Mouse (Mus musculus) layer of hippocampus, adult 11-12 months (tissue): Measurements from ENCODE around the gene Cdh23.

Experiments
- DNase-seq: peaks from one replicate; pipeline ENCODE4 v3.0.0; 2022; ENCODE audit warnings: low spot score

The Cdh23 gene

DNA sequence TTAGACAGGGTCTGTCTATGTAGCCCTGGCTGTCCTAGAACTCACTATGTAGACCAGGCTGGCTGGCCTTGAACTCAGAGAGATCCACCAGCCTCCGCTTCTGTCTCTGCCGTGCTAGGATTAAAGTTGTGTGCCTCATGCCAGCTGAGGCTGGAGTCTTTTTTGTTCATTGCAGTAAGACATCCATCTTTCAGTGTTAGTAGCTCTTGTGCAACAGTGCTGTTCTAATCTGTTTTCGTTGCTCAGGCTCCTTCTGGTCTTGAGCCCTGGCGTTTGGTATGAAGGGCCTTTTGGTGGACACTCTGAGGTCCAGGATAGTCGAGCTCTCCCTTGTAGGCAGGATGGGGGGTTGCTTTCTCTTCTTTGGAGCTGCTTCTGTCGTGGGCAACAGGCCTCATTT, 332.9 kb downstream of the Cdh23 start:
- no peak for DNase-seq

DNA sequence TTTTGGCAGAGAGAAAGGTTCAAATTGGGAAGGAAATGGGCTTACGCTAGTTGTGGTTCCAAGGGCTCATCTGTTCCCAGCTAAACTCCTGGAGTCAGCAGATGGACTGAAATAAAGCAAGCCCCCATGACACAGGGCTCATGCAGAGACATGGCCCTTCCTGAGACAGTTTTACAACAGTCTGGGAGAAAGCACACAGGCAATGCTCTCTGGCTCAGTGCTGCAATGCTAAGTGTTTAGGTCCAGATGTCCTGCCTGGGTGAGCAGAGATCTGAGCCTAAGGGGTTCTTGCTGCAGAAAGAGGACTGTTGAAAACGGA, 334.0 kb downstream of the Cdh23 start:
- DNase-seq = peak; percentile 57

DNA sequence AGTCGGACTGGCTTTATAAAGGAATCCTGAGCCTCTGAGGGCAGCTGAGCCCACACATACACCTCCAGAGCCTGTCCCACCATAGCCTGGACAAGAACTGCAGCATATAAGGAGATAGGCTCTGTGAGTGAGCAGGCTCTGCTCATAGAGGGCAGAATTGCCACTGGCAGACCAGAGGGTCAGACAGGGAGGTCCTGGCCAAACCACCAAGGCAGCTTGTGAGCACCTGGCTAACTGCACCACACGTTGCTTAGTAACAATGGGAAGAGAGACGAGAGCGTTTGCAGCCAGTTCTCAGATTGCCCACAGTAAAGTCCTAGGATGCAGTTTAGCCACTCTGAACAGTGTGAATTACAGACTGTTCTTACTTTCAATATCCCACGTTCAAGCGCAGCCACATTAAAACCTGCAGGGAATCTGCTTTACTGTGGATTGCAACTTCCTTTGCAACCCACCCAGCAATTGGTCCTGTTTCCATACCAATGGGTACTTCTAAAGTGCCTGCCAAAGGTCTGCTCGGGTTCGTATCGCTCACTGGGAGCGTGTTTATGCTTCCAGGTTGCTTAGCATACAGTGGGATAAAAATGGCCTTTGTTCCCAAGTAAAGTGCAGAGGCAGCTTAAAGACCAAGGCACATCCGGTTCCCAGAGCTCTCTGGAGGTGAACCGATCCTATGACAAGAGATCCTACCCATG, 334.5 kb downstream of the Cdh23 start:
- DNase-seq = no peak

DNA sequence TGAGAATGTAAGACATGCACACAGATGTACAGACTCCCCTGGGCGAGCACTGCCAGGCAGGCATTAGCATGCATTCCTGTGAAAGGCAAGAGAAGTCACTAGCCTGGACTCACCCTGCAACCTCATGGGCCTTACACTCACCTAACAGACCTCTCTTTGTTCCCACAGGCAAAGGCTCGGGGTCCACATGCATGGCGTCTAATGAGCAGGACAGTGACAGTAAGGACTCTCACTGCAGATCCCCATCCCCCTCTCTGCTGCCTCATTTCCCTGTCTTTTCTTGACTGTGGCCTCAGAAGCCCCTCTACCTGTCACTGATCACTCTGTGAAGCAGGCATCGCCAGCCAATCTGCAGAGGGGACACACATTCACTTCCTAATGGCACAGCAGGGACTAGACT, 337.5 kb downstream of the Cdh23 start:
- DNase-seq = no peak

DNA sequence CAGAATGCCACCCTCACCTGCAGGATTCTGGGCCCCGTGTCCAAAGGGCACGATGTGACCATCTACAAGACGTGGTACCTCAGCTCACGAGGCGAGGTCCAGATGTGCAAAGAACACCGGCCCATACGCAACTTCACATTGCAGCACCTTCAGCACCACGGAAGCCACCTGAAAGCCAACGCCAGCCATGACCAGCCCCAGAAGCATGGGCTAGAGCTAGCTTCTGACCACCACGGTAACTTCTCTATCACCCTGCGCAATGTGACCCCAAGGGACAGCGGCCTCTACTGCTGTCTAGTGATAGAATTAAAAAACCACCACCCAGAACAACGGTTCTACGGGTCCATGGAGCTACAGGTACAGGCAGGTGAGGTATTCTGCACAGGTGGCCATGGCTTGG, 338.4 kb downstream of the Cdh23 start:
- DNase-seq = no peak

DNA sequence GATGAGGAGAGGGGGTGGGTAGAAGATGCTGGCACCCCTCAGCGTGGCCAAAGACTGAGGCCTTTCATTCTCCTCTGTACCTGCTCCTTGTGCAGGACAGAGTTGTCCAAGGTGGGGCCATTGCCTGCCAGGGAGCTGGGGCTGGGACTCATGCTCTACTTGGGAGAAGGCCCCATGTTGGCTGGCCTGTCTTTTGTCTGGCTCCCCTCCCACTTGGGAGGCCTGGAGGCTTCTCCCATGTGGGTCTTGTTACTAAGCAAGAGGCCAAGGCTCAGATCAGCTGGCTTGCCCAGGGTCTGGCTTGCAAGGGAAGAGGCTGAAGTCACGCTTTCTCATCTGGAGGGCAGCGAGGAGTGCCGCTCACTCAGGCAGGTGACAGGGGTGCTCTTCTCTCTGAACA, 338.8 kb downstream of the Cdh23 start:
- no peak for DNase-seq

DNA sequence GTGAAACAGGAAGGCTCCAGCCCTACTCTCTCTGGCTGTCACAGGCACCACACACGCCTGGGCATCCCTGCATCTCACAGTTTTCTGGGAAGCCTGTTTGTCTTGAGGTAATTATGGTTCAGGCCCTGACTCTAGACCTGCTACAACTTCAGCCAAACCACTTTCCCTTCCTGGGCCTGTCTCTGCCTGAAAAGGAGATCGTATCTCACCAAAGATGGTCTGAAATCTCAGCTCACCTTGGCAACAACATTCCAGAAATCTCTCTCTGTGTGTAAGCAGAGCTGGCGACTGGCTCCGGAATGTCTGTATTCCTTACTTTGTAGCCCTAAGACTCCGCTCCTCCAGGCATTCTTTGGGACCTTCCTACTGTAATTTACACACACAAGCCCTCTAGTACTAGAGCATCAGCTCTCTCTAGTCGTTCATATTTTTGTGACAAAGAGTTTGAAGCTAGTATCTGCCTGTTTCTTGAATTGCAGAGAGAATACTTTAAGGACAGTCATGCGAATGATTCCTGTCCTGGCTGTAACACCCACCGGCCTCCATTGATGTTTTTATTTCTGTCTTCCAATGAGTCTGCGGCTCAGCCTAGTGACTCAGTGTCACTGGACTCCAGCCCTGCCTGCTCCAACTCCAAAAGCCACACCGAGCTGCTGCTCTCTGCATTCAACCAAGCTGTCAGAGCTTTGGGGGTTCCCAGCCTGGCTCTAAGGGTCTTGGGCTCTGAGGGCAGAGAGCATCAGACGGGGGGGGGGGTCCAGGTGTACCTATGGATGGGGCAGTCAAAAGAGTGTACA, 341.2 kb downstream of the Cdh23 start:
- no peak for DNase-seq

DNA sequence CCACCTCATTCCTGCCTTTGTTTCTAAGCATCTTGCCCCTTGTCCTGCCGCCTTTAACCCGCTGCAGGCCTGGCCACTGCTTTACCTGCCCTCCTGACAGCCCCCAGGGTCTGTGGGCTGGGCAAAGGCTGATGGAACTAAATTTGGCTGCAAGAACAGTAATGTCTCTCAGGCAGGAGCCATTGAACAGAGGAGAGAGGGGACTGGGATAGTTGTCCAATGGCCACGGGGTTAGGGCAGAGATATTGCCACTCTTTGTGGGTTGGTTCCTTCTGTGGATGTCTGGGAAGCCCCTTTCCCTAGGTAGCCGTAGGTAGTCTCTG, 342.3 kb downstream of the Cdh23 start:
- no peak for DNase-seq

DNA sequence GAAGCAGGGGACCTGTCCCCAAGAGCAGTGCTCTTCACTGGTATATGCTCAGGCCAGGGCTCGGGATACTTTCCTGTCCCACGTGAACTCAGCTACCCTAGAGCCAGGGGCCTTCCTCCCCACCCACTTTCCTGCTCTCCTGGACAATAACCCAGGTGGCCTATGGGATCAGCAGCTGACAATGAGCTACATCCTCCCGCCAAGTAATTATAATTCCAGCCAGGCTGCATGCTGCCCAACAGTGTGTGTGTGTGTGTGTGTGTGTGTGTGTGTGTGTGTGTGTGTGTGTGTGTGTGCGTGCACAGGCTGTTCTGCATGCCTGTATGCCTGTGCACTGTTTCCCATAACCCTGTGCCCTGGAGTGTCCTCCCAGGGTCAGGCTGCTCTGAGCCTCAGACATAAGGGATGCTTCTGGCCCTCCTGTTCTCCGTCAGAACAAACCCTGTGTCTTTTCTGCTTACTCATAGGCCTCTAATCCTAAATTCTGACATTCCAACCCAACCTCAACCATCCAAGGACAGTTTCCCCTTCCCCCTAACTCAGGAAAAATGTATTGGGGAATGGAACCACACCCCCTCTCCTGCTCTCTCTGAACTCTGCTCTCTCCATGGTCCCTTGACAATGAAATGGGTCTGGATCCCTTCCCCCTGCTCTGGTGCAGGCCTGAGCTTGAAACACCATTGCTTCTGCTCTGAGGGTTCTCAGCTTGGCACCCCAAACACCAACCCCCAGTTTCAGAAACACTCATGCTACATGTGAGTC, 342.9 kb downstream of the Cdh23 start:
- DNase-seq = no peak

DNA sequence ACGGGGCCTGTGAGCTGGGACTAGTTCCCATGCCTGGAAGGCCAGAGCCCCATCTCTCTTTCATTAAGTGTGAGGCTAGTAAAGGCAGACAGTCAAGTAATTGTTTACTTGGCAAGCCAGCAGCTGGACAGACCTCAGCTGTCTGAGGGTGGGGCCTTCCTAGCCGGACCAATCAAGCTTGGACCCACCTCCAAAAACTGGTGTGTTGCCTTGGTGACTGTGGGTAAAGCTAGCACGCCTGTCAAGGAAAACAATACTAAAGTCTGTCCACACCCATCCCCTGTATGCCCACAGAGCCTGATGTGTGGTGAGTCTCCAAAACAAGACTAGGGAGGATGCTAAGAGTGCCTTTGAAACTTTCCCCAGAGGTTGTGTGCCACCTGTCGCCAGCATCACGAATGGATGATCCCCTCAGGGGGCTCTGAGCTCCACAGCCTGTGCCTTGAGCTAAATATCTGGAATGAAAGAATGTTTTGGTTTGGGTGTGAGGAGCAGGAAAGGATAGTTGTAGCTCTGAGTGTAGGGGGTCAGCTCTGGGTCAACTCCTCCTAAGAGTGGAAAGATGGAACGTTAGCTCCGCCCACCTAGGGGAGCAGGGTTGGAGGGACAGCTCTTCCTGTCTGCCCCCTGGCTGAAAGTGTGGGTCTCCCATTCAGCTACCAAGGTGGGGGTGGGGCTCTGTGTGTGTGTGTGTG, 344.4 kb downstream of the Cdh23 start:
- no peak for DNase-seq

DNA sequence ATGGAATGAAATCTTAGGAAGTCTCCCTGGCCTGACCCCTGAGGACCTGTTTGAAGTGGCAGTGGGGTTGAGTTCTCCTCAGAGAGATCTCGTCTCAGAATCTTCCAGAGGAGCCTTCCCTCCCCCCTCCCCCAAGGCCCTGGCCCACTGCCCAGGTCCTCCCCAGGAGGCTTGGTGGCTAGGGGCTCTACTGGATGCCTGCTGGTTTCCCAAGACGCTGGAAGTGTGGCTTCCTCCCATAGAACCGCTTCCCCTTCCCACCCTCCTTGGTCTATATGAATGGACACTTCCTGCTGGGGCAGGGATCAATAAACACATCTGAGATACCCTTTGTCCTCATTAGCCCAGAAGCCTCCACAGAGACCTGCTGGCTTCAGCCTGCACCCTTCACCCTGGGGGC, 345.0 kb downstream of the Cdh23 start:
- no peak for DNase-seq

DNA sequence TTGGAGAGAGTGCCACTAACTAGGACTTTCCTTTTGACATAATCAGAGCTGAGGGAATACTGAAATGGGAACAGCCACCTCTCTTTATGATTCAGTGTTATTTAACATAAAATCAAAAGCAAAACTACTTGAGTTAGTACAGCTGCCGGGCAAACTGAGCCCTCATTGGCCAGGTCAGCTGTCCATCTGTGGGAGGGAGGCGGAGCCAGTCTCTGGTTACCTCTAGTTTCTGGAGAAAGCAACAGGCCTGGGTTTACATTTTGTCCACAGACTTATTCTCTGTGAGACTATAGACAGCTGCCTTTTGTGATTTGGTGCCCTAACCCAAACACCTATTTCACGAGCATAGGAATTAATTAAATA, 345.5 kb downstream of the Cdh23 start:
- peak; percentile 71 for DNase-seq

DNA sequence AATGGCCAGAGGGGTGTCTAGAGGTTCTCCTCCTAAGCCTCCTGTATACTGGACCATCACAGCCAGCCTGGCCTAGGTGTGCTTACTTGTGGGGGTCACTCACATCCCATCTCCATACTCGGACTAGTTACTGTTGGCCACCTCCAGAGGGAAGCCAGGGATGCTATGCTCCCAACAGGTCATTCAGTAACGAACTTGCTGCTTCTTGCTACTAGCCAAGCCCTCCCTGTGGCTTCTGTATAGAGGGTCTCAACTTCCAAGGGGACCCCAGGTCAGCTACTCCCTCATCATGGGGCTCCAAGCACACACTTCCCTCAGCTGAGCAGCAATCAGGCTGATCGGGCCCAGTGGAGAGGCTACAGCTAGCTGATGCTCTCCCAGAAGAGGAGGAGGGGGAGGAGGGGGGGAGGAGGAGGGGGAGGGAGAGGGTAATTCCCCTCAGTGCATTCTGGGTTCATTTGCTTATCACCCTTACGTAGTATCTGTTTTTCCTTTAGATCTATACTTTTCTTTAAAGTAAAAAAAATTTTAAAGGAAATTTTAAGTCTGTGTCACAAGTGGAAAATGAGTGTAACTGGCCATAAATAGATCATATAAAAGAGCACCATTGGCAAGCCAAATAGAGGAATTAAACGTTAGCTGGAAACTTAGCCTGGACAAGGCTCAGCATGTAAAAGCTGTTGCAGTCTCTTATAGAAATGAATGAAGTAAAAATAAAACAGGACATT, 346.0 kb downstream of the Cdh23 start:
- DNase-seq = no peak

DNA sequence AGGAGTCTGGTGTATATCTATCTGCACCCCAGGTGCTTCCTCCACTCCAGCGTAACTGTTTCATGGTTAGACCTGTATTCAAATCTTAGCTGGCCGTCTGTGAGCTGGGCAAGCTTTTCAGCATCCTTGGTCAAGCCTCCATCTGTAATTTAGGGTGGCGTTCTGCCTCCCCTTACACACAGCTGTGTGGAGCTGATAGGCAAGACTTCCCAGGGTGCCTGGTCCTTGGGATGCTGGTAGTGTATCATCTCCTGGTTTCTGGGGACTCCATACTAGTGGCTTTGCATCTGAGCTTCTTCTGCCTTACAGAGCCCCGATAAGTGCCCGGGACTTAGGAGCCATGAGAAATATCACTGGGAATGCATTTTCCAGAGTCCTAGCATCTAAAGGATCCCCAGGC, 346.6 kb downstream of the Cdh23 start:
- DNase-seq = no peak

DNA sequence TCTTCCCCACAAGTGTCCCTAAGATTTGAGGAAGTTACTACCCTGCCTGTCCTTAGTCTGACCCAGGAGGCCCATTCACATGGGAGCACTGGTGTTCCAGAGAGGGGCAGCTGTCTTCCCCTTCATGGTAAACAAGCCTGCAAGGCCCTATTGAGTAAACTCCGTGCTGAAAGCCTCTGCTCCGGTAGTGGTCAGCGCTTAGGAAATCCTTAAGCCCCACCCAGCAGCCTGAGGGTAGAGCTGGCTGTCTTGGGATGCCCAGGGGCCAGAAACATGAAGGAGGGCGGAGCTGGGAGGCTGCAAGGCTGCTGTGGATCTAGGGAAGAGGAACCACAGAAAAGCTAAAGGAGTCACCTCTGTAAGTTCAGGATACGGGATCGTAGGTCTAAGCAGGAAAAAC, 347.2 kb downstream of the Cdh23 start:
- peak; percentile 49 for DNase-seq

DNA sequence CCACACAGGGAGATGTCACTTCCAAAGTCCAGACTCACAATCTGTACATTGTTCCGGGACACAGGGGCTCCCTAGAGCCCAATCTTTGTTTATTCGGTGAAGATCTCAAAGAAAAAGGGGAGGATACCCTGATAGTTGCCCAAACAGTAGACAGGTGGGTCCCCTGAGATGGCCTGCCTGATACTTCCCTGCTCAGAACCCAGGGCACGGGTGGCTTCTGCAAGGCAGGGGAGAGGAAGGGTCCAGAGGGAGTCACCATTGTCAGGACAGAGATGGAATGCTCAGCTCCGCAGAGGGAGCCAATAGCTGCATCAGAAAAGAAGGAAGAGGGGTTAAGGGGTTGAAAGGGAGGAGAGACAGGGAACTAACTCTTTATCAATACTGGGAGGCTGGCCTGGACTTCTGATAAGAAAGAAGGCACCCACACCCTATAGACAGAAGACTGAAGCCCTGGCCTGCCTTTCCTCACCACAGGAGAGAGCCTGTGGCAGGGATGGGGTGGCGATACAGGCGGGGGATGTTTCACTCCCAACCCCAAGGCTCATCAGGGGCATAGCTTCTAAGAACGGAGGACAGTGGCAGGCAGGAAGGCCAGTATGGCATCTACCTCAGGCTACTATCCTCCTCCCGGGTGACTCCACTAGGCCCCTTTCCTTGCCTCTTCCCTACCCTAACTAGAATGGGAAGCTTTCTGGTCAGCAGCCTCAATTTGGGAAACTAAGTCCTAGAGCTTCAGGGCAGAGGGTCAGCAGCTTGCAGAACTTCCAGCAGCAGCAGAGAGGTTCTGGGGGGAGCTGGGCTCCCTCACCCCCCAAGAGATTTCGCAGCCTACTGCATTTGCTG, 348.3 kb downstream of the Cdh23 start:
- no peak for DNase-seq

DNA sequence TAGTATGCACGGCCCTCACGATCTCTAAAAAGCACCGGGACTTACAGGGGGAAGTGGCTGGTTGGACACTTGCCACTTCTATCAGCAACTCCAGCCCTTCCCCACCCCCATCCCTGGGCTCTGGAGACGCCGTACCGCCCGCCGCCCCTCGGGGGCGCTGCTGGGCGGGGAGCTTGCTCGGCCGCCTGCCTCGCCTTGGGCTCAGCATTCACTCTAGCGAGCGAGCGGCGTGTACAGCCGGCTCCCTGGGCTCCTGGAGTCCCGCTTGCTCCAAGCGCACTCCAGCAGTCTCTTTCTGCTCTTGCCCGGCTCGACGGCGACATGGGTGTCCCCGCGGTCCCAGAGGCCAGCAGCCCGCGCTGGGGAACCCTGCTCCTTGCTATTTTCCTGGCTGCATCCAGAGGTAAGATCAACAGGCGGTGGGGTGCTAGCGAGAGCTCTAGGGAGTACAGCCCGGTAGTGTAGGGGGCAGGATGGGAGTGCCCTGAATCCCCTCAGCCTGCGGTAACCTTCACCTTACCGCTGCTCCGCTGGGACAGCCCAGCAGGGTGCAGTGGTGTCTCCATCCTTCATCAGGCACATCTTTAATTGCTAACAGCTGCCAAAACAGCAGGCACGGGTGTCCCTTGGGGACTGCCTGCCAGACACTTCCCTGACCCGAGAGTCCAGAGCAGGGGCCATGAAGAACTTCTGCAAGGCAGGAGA, 349.4 kb downstream of the Cdh23 start, which contains the start of gene Vsir:
Vsir (plus strand) TSS at position 151 of the 705 bp plus-strand sequence.
- DNase-seq = peak; percentile 81

DNA sequence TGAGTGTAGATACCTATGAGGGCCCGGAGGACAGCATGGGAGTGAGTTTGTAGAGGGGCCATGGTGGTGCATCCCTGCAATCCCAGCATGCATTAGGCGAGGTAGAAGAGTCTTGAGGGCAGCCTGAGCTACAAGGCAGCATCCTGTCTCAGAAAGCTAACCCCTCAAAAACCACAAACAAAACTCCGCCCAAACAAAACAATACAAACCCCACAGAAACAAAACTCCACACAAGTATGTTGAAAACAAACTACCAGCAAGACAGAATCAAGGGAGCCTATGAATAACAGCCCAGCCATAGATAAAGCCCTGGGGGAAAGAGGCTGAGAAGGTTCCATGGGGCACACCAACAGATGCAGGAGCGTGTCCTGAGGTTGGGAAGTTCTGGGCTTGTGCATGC, 350.2 kb downstream of the Cdh23 start:
- DNase-seq = no peak

DNA sequence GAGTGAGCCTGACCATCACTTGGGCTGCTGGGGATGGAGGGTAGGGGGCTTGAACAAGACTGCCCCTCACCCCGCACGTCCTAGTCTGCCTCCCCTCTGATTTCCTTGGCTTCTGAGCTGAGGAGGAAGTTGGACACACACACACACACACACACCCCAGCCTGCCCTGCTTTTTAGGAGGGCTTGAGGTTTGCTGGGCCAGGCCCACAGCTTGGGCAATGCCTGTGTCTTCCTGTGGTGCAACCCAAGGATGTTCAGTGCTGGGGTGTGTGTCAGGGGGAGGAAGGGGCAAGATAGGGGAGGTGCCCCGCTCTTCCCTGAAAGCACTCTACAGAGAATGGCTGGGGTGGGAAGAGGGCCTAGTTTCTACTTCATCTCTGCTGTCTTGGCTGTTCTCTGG, 352.2 kb downstream of the Cdh23 start:
- peak; percentile 29 for DNase-seq

DNA sequence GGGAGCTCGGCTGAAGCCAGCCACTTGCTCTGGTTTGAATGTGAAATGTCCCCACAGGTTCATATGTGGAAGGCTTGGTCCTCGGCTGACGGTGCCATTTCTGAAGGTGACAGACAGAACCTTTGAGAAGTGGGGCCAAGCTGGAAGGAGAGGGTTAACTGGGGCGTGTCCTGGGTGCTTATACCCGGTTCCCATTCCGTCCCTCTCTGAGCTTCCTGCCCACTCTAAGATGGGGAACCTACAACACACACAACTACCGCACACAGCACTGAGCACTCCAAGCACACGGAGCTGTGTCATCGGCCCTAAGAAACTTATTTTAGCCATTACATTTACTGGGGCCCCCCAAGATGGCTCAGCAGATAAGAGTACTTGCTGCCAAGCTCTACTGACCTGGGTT, 354.8 kb downstream of the Cdh23 start:
- DNase-seq = no peak

DNA sequence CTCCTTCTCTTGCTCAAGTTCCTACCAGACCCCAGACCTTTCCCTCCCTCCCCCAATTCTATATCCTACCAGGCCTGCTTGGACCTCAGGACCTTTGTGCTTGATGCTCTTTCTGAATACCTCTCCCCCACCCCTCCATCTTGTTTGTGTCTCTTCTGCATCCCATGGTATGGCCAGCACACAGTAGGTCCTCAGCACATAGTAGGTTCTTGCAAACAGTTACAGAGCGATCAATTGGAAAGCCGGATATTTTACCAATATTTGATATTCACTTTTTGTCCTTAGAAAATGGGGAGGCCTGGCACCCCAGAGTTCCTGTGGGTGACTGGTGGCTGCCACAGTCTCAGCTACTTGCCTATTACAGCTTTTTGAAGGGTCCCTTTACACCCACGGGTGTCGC, 361.3 kb downstream of the Cdh23 start:
- no peak for DNase-seq
